12 mouse cellular contexts compared by ENCODE assay signal in the genomic region with DNA sequence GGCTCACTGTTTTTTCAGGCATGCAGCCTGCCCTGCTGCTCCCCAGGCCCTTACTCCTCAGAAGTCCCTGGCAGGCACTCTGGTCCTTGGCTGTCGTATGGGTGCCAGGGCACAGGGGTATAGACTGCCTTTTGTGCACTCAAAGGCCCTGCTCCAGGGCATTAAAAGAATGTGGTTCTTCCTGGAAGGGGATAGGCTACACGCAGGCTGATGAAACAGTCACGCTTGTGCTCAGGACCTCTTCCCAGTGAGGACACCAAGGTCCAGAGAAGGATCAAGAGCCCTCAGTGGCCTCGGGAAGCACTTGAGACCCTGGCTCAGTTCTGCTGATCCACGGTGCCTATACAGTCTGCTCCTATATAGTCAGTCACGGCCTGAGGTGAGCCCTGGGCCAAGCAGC. TPM values are rescaled to one million over a fixed set of nuclear protein-coding genes. Genes with fewer than 3 reads are reported as not detected.
DNase-seq lines count a peak whose midpoint lies in the region; ATAC-seq lines count a peak whose summit lies in the region.
"Had no signal": no experiment of that assay in that cellular context is flagged by ENCODE, and none has a peak within 500 bp of the region (broad histone marks: within the 10 kb centered on the region; RNA-seq: fewer than 3 reads in every experiment).

No protein-coding gene starts in this region.

- peaks cover 11% of the 10 kb centered on the region for H3K36me3 ChIP-seq in heart, embryonic 13.5 days
- H3K36me3 ChIP-seq in lung, embryonic 16.5 days (ENCODE audit: control insufficient read depth, insufficient read depth, low read length) = no peaks in the 10 kb centered on the region; the same call in 1 of the 2 replicates
- peaks cover 13% of the 10 kb centered on the region; the same call in 1 of the 2 replicates for H3K36me3 ChIP-seq in embryonic facial prominence, embryonic 12.5 days
- peaks cover 19% of the 10 kb centered on the region for H3K36me3 ChIP-seq in limb, embryonic 12.5 days

- 73% methylated on average over 6 of the region's 6 CpGs for WGBS in heart, embryonic 13.5 days
- 53% methylated on average over 6 of the region's 6 CpGs for WGBS in lung, embryonic 16.5 days
- WGBS in embryonic facial prominence, embryonic 12.5 days = 63% methylated on average over 6 of the region's 6 CpGs
- 77% methylated on average over 6 of the region's 6 CpGs for WGBS in limb, embryonic 12.5 days

- ATAC-seq in heart, embryonic 13.5 days (ENCODE audit: extremely low read depth, insufficient number of reproducible peaks, low FRiP score, low TSS enrichment) = no peak
- no peak for ATAC-seq in lung, embryonic 16.5 days (ENCODE audit: low read depth)
- no peak for ATAC-seq in embryonic facial prominence, embryonic 12.5 days (ENCODE audit: insufficient number of reproducible peaks, insufficient read depth, low FRiP score, low TSS enrichment)
- no peak for ATAC-seq in limb, embryonic 12.5 days (ENCODE audit: insufficient number of reproducible peaks, insufficient read depth, low FRiP score, low TSS enrichment, low read depth)
- ATAC-seq in erythroblast, adult 5-6 weeks (replicated peaks; ENCODE audit: low FRiP score, poor library complexity, severe bottlenecking) = no peak

- H3K4me1 ChIP-seq in heart, embryonic 13.5 days = peaks cover 74% of the 10 kb centered on the region
- peaks cover 49% of the 10 kb centered on the region for H3K4me1 ChIP-seq in lung, embryonic 16.5 days (replicated peaks; ENCODE audit: control insufficient read depth, insufficient read depth, low read length)
- peaks cover 53% of the 10 kb centered on the region for H3K4me1 ChIP-seq in embryonic facial prominence, embryonic 12.5 days
- peaks cover 59% of the 10 kb centered on the region for H3K4me1 ChIP-seq in limb, embryonic 12.5 days (replicated peaks)

- no peak overlapping the region for H3K4me2 ChIP-seq in heart, embryonic 13.5 days
- H3K4me2 ChIP-seq in lung, embryonic 16.5 days (ENCODE audit: low read depth, low read length) = no peak overlapping the region
- no peak overlapping the region for H3K4me2 ChIP-seq in embryonic facial prominence, embryonic 12.5 days (replicated peaks)
- no peak overlapping the region for H3K4me2 ChIP-seq in limb, embryonic 12.5 days

- H3K9me3 ChIP-seq in heart, embryonic 13.5 days = no peaks in the 10 kb centered on the region
- H3K9me3 ChIP-seq in lung, embryonic 16.5 days (ENCODE audit: control insufficient read depth, low read length) = no peaks in the 10 kb centered on the region
- H3K9me3 ChIP-seq in embryonic facial prominence, embryonic 12.5 days = no peaks in the 10 kb centered on the region
- H3K9me3 ChIP-seq in limb, embryonic 12.5 days = no peaks in the 10 kb centered on the region

- H3K4me3 ChIP-seq in heart, embryonic 13.5 days = no peak overlapping the region
- no peak overlapping the region for H3K4me3 ChIP-seq in lung, embryonic 16.5 days (ENCODE audit: low read length)
- H3K4me3 ChIP-seq in embryonic facial prominence, embryonic 12.5 days = no peak overlapping the region
- H3K4me3 ChIP-seq in limb, embryonic 12.5 days (replicated peaks) = no peak overlapping the region
- H3K4me3 ChIP-seq: heart, adult 2 months had no signal

- DNase-seq in heart, adult 11 months = no peak
- no peak for DNase-seq in lung, postnatal 25 days (ENCODE audit: low spot score)
- DNase-seq in spleen, adult 12 weeks (ENCODE audit: low spot score) = no peak
- DNase-seq: adrenal gland, adult 8-10 months; cerebellum, postnatal 10 days; heart, adult 2 months; kidney, postnatal 36 days had no signal

- no peak overlapping the region for H3K27ac ChIP-seq in heart, embryonic 13.5 days (replicated peaks)
- peak overlapping the region; percentile 71 for H3K27ac ChIP-seq in lung, embryonic 16.5 days (ENCODE audit: low read length)
- 0 out of 2 replicates have a peak overlapping the region, but pooled peaks have one; percentile 31 for H3K27ac ChIP-seq in embryonic facial prominence, embryonic 12.5 days
- peak overlapping the region; percentile 88 for H3K27ac ChIP-seq in limb, embryonic 12.5 days
- H3K27ac ChIP-seq: heart, adult 2 months had no signal

- peak overlapping the region; percentile 59 for H3K9ac ChIP-seq in heart, embryonic 13.5 days
- peak overlapping the region; percentile 40 for H3K9ac ChIP-seq in lung, embryonic 16.5 days (ENCODE audit: low read length)
- H3K9ac ChIP-seq in embryonic facial prominence, embryonic 12.5 days = no peak overlapping the region
- peak overlapping the region; percentile 12; the same call in 1 of the 2 replicates for H3K9ac ChIP-seq in limb, embryonic 12.5 days (replicated peaks)

- H3K27me3 ChIP-seq in heart, embryonic 13.5 days (replicated peaks) = no peaks in the 10 kb centered on the region
- no peaks in the 10 kb centered on the region for H3K27me3 ChIP-seq in lung, embryonic 16.5 days (ENCODE audit: control insufficient read depth, insufficient read depth, low read depth, low read length)
- no peaks in the 10 kb centered on the region for H3K27me3 ChIP-seq in embryonic facial prominence, embryonic 12.5 days
- no peaks in the 10 kb centered on the region for H3K27me3 ChIP-seq in limb, embryonic 12.5 days

RNA-seq across cellular contexts. Expression of gene Srebf1, which starts 9.1 kb away (rescaled TPM):
- 34.4 and 41.8 TPM in 2 replicates for polyA plus RNA-seq in heart, embryonic 13.5 days (2015; fragmentation: Nextera tagmentation; extraction: Ambion mirVana)
- polyA plus RNA-seq in lung, embryonic 16.5 days (2015; fragmentation: Nextera tagmentation; extraction: Ambion mirVana) = 65.9 and 74.3 TPM in 2 replicates
- polyA plus RNA-seq in embryonic facial prominence, embryonic 12.5 days (2016; fragmentation: Nextera tagmentation; extraction: Ambion mirVana) = 54.8 and 56.6 TPM in 2 replicates
- polyA plus RNA-seq in limb, embryonic 12.5 days (2016; fragmentation: Nextera tagmentation; extraction: Ambion mirVana) = 54.1 and 61.2 TPM in 2 replicates
- 1.3 and 13.0 TPM in 2 replicates for total RNA-seq in erythroblast, adult 5-6 weeks (2015; ENCODE audit: low replicate concordance)
- total RNA-seq in erythroblast, adult 5-6 weeks (2017; ENCODE audit: low replicate concordance) = 4.6 and 12.2 TPM in 2 replicates
